Mouse (Mus musculus) CD4-positive helper T cell, adult 2 months (primary cell): ENCODE data around the gene Pde4b.
"Not testable (repeated sequence)": the region's sequence is repeated elsewhere in the genome, so short reads cannot be mapped to it uniquely, and the experiment has no call there.

ENCODE experiments used
- DNase-seq: peaks from one replicate; pipeline ENCODE4 v3.0.0-alpha.2; 2012; ENCODE audit warnings: low read depth, missing footprints, low spot score

Pde4b gene

DNA sequence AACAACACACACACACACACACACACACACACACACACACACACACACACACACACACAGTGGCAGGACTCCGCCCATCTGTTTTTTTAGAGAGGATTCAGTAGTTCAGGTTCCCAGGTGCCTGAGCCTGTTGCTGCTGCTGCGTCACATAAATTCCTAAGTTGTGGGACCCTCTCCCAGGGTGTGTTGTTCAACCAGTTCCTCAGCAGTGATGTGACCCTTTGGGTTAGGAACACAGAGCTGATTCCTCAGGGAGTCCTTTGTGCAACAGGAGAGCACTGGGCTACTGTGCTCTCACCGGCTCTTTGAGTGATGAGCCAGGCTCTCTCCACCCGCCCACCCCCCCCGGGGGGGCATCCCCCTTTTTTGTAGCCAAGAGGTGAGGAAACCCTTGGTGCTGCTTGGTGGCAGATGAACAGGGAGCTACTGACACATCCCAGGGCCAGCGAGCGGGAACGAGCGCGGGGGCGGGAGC, at the start of gene Pde4b:
Pde4b (plus strand) TSS at position 453 of the 475 bp plus-strand sequence.
- no peak for DNase-seq

DNA sequence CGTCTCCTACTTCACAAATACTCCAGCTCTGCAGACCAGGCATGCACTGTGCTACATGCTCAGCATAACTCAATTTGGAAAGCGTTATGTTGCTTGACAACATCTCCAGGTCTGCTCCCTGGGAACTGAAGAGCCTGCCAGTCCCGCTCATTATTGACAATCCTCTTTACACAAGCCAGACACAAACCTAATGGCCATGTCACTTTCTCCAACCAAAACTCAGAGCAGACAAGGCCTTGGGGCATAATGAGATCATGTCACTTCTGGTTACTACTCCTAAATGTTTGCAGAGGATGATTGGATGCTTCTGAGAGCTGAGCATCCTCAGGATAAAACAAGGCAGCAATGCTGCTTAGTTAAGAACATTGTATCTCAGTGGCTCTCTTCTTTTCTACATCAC, 47.2 kb upstream of the Pde4b start:
- DNase-seq = no peak

DNA sequence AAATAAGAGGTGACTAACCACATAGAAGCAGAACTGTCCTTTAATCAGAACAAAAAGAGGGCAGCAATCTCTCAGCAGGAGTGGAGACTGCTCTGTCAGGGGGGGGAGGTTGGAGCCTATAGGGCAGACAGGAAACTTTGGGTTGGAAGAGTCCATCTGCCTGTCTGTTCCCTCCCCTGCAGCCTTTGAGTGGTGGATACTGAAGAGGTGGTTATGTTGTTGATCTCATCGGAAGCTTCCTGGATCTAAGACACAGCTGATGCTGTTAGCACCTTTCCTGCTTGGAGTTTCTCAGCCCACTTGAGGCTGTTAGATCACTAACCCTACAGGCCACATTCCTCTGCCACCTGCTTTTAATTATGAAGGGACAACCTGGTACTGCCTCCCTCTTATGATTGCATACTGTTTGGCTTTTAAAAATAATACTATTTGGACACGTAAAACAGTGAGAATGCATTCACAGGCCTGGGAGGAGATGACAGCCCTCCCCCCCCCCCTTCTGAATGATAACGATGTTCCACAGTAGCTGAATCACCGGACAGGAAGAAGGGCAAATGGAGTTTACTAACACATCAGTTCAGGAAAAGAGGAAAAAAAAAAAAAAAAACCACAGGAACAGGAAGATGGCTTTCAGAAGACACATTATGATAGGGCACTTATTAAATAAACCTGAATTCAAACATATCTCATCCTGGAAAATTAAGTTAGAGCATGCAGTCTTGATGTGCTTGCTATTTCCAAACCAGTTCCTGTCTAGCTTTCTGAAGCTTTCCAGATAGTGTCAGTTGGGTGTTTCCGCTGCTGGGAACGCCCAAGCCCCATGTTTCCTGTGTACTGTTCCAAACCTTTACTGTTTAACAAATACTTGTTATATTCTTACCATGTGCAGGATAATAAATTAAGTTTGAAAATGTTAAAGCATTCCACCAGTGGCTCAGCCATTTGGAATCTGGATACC, 41.9 kb upstream of the Pde4b start:
- DNase-seq = no peak

DNA sequence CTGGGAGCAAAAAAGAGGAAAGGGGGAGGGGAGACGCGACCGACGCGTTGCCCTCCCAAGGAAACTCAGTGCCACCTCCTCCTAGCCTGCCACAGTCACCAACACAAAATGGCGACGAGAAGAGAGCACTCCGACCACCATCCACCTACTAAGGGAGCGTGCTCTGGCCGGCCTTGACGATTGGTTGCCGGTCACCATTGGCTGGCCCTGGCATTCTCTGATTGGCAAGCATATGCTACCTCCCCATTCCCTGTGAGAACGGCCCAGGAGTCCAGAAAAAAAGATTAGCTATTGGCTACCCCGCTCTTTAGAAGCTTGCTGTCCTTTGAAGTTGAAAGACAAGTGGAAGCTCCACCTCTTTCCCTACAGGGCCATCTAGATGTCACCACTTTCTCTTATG, 38.0 kb upstream of the Pde4b start:
- DNase-seq = not testable (repeated sequence)

DNA sequence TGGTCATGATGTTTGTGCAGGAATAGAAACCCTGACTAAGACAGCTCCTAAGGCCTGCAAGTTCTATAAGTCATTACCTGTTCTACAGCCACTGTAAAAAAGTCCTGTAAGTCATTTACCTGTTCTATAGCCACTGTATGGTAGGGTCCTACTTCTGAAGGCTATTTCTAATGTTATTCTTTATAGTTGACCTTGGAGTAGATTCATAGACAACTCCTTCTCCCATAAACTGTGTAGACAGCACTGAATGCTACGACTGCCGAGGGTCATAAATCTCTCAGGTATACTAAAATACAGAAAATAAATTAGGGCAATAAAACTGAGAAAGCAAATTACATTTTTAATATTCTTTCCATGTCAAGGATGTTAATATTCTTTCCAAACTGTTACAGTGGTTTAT, 26.0 kb upstream of the Pde4b start:
- DNase-seq = no peak

DNA sequence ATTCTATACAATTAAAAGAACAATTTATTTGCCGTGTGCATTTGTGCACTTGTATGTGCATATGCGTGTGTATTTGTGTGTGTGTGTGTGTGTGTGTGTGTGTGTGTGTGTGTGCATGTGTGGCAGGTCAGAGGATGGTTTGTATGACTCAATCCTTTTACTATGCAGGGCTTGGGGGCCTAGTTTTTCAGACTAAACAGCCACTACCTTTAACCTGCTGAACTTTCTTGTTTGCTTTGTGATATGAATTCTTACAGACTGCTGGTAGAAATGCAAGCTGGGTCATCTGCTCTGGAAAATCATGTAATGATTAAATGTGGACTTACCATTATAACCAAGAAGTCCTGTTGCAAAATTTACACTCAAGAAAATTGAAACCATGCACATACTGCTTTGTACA, 18.0 kb upstream of the Pde4b start:
- no peak for DNase-seq

DNA sequence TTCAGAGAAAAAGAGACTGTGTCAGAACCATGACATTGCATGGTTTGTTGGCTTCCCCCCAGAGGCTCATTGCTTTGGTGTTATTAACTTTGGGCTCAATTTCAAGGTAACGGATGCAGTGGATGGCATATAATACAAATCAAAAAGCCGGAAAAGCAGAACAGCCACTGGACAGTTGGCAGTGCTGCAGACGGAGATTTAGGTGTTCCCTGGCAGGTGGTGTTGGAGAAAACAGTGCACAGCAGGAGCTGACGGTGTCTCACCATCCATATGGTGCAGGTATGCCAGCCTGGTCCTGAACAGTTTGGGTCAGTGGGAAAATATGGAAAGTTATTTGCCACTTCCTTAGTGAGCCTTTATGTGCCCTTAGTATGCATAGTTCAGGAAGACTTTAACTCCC, 1.0 kb upstream of the Pde4b start:
- DNase-seq = no peak

DNA sequence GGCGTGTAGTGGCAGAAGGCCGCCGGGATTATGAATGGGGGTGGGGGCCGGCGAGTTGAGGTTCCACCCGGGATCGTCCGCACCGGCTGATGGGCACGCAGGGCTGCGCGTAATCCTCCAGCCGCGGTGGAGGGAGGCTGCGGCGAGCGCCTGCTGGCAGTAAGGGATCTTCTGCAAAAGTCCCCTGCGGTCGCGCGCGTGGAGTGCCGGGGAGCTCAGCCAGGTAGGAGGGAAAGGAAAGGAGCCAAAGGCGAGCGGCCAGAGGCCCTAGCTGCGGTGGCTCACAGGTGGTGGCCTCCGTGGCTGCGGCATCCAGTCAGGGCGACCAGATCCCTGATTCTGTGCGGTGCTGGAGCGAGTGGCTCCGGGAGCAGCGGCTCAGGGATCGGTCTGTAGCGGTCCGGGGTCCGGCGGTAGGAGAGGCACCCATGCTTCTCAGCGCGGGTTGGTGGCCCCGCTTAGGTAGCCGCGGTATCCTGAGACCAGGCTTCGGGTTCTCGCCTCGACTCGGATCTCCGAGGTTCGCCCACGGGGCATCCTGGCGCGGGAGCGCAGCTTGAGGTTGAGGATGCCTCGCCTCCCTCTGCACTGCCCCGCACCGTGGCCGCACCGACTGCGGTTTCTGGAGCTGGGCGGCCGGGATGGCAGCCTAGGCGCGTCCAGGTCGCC, 357 bp downstream of the Pde4b start:
- no peak for DNase-seq

DNA sequence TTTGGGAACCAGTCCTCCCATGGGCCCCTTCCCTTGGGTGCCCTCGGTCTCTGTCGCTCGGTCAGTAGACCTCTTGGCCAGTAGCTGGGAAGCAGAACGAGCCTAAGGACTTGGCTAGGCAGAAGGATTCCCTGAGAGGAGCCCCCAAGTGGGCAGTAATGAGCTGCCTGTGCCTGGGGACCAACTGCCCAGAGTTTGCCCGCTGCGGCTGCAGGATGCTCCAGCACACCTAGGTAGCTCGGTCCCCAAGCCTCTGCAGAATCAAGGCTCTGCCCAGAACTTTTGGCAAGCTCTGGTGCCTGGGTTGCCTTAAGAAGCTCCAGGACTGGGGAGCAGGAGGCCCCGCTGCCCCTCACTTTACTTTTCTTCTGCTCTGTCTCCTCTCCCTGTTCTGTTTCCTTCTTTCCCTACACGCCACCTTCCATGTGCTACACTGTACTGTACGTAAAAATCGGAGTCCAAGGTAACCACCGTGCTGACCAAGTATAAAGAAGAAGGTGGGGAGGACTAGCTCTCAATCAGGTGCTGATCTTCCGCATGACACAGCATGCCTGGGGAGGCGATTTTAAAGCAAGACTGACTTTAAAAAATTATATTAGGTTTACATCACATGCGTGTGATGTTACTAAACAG, 1.0 kb downstream of the Pde4b start:
- DNase-seq = no peak

DNA sequence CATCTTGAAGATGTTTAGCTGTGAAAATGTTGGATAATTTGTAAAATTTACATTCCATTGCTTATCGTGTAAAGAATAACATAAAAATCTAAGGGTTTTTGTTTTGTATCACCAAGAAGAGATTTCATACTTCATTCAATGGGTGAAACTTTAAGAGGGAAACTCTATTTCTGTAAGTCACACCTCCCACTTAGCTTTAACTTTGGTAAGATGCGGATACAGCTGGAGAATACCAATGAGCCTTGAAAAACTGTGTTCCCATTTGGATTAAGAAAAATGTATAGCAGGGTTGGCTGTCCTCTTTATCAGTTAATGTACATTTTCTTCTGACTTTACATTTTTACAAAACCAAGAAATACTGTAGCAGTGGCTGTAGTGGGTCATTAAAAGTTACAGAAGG, 8.5 kb downstream of the Pde4b start:
- DNase-seq = no peak

DNA sequence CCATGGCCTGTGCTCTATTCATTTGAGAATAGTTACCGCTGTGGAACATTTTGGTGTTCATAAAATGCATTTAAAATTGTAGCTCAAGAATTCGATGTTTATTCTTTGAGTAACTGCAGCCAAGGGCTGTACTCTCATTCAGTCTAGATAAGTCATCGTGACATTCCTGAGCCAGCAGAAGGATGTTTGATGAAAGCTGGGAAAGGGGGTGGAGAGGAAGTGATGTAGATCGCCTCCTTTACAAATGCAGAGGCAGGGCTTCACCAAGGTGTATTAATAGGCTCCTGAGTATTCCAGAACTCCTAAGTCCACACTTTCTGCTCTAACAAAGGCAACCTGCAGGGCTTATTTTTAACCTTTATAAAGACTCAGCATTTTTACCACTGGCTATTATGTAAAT, 14.9 kb downstream of the Pde4b start:
- DNase-seq = no peak

DNA sequence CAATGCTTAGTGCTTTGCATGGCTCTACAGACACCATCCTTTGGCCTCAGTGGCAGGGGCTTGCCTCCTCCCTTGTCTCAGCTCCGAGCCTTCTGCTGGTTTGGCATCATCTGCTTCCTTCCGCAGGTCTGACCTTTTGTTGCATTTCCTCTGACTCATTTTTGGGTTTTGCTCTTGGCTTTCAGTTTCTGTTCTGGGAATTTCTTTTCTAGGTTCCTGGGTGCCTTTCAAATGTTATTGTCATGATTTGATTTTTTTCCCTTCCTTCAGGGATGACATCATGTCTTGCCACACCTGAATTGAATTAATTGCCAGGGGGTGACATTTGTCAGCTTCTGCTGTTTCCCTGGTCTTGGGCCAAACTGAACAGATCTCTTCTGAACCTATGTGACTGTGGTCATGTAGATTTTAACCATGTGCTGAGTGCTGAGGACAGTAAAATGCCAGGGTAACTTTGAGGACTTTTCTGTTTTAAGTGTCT, 17.2 kb downstream of the Pde4b start:
- DNase-seq = peak; percentile 34

DNA sequence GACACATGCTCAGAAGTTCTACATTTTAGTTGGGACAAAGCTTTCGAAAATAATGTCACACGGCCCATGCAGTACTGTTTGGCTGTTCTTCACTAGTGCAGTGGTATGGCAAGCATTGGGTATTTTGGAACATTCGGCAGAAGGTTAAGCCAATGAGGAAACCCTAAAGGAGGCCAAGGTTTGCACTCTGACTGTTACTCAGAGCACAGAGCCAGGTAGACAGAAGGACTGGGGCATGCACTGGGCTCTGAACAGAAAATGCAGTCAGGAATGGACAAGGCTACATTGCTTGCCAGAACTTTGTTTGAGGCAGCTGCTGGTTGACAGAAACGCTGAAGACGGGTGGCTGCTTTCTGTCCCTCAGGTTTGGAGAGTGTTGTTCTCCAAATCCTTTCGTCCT, 19.4 kb downstream of the Pde4b start:
- DNase-seq = no peak

DNA sequence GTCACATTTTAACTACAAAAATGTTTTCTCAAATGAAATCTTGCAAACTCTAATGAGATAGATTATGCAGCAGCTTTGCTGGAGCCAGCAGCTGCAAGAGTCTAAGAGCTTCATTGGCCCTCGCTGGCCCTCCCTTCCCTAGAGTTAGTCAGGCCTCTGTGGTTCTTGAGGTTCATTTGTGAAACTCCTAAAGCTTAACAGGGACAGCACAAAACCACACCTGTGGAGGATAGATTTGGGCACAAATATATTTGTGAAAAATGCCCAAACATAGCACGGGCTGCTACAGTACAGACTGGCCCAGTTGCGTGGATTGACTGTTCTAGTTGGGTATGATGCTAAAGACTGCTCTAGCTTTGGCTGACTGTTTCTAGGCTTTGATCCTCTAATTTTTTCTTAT, 32.1 kb downstream of the Pde4b start:
- no peak for DNase-seq

DNA sequence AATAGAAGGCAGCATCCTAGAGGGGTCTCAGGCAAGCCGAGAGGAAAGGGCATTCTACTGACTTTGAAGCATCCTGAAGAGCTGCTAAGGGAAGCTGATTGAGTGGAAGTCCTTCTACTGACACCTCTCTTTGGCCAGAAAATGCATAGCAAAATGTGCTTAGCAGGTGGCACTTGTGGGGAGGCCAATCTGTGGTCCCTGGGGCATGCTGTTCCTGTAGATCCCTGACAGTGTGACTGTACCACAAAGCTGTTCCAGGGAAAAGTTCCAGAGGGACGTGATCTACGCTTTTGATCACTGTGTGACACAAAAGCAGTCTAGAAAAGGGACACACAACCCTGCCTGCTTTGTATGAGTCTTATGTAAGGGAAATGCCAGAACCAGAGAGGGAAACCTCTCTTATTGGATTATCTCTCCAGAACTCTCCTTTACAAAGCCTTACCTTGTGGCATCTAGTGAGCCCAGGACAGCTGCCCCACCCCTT, 49.1 kb downstream of the Pde4b start:
- no peak for DNase-seq

DNA sequence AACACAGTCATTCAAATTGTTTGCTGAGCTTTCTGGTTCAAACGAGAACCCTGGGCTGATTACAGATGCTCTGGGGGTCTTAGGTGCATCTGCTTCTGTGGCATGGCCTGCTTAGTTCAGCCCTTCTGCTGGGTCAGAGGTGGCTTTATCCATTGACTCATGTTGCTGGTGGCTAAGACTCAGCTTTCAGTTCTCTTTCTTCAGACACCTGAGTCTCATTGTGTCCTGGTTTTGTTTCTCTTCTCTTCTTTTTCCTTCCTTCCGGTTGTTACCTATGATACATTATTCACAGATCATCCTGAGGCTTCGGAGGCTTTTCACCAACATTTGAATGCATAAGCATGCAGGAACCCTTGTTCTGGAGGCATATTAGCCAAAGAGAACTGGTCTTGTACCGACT, 51.0 kb downstream of the Pde4b start:
- no peak for DNase-seq

DNA sequence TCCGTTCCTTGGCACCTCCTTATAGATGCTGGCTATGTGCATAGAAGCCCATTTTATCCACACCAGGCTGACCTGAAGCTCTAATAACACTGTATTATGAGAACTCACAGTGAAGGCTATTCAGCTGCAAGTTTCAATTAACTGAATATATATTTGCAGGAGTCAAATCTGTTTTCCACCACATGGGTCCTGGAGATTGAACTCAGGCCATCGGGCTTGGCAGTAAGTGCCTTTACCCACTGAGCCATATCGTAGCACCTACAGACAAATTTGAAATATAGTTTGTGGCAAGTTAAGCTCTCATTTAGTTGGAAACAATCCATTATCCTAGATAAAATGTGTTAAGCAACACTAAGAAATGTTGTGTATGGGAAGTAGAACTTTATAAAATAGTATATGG, 53.9 kb downstream of the Pde4b start:
- DNase-seq = no peak

DNA sequence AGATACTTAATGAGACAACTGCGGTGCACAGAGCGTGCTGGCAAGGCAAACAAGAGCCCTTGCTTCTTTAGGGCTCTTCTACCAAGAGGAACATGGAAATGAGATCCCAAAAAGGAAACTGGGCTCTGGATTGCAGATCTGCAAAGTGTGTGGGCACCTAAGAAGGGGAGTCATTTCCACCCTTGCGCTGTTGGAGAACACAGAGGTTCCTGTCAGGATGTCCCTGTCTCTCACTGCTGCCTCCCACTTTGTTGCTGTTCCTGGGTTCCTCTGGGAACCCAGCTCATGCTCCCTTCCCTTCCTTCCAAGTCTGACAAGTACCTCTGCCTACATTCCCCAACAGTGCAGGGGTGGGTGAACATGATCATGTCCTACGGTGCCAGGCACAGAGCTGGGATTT, 61.4 kb downstream of the Pde4b start:
- no peak for DNase-seq

DNA sequence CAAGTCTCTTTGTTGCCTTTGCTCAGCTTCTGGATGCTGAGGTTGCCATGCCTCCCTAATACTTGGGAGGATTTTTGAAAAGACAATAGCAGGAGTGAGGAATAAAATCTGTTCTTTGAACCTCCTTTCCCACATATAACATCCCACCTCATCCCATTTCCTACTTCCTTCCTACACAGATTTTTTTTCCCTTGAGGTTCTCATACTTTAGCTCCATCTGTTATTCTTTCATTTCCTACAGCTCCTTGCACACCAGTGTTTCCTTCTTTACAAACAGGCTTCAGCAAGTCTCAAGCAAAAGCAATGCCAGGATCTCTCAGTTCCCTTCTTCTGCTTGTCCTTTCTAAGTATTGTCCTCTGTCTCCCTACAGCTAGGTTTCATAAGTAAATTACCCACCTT, 71.8 kb downstream of the Pde4b start:
- DNase-seq = no peak

DNA sequence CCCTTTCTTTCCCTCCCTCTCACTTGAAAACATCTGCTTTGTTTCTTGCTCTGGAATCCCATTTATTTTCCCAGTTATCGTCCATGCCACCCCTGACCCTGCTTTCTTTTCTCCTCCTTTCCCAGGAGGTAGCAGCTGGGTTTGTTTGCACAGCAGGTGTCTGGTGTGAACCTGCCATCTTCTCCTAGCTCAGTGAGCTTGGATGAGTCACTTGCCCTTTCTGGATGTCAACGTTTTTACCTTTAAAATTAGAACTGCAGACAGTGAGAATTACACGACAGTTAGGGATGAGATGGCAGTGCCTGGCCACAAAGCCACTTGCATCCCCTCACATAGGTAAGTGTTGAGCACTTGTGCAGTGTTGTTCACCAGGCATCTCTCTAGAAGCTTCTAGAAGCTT, 84.3 kb downstream of the Pde4b start:
- DNase-seq = no peak

DNA sequence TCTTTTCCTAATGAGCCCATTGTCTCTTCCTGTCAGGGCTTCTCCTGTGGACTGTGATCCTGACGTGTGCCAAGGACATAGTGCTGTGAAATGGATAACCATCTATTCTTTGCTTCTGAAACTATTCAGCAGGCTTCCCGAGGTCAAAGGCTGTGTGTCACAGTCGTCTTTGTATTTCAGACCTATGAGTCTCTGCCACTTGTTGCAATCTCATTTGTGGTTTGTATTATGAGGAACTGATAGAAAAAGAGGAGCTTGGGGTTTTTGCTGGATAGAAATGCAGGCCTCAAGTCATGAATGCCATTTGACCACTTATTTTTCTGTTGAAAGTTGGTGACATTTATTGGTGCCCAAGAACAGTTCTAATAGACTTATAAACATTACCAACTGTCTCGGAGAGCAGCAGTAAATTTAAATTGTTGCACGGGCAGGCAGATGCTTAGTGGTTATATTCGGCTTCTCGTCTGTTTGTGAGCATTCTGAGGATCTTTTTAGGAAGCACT, 85.4 kb downstream of the Pde4b start:
- DNase-seq = no peak

DNA sequence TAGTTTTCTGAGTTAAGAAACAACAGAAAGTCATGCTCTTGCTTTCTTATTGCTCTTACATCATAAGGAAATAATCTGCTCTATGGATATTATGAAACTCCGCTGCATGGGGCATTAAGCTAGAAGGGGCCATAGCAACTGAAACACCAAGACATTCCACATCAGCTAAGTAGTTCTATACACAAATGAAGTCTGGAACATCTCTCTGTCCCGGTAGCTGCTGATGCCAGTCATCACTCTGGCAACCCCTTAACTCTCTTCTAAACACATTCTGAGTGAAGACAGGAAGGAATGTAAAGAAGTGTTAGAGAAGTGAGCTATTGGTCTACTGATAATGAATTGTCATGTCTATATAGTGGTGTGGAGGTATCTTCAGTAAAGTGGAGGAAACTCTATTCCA, 88.6 kb downstream of the Pde4b start:
- DNase-seq = no peak
